Mouse (Mus musculus) kidney, embryonic 14.5 days (tissue): ENCODE data around the gene Mroh3. TPM values are rescaled to one million over a fixed set of nuclear protein-coding genes. Genes with fewer than 3 reads are reported as not detected.

ENCODE experiments used
- polyA plus RNA-seq: library from polyadenylated mRNA; unstranded; fragments of >200 nt; fragmentation: Nextera tagmentation; extraction: Ambion mirVana; gene quantifications from 2 replicates; pipeline ENCODE4 v1.2.1, GENCODE M21; 2014

Mroh3 gene
- polyA plus RNA-seq, 1 experiment from 2014 or later = 0.43 TPM

Other genes starting within 250 kb of the Mroh3 start
- not detected in 2 replicates for gene Igfn1, start 206.5 kb downstream of the Mroh3 start, polyA plus RNA-seq
- 123 and 230 TPM in 2 replicates for gene Tmem9, start 204.7 kb downstream of the Mroh3 start, polyA plus RNA-seq
- not detected in 2 replicates for gene Ascl5, start 162.0 kb downstream of the Mroh3 start, polyA plus RNA-seq
- not detected in 2 replicates for gene Cacna1s, start 160.1 kb downstream of the Mroh3 start, polyA plus RNA-seq
- 3.2 and 3.3 TPM in 2 replicates for gene Kif21b, start 81.4 kb downstream of the Mroh3 start, polyA plus RNA-seq
- 10.4 and 22.8 TPM in 2 replicates for gene Inava, start 21.4 kb upstream of the Mroh3 start, polyA plus RNA-seq
- gene Gpr25, start 48.0 kb upstream of the Mroh3 start, polyA plus RNA-seq = not detected in 2 replicates
- 13.0 and 19.1 TPM in 2 replicates for gene Camsap2, start 133.3 kb upstream of the Mroh3 start, polyA plus RNA-seq
- gene Ddx59, start 202.4 kb upstream of the Mroh3 start, polyA plus RNA-seq = 12.7 and 19.1 TPM in 2 replicates